33 mouse cellular contexts compared by ENCODE assay signal in the genomic region with DNA sequence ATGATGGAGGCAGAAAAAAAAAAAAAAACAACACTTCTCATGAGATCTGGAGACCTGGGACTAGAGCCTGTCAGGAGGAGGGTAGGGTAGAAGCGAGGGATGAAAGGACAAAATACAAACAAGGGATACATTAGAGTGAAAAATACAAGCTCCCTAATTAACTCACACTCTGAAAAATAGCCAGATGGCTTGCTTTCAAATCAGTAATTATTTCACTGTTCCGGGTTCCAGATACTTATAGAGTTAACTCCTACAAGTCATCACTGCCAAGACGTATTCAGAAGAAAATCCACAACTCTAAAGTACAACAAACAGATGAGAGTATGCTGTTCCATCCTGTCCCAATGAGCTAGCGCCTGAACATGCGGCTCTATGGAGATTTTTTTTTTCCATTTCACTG. TPM values are rescaled to one million over a fixed set of nuclear protein-coding genes. Genes with fewer than 3 reads are reported as not detected.
DNase-seq lines count a peak whose midpoint lies in the region; ATAC-seq and TF ChIP-seq lines count a peak whose summit lies in the region.
"Had no signal": no experiment of that assay in that cellular context is flagged by ENCODE, and none has a peak within 500 bp of the region (broad histone marks: within the 10 kb centered on the region; RNA-seq: fewer than 3 reads in every experiment).

No protein-coding gene starts in this region.

- TF ChIP-seq CTCF in midbrain, postnatal 0 days (IDR thresholded peaks at IDR 0.05): no peak

- H3K4me2 ChIP-seq in forebrain, embryonic 14.5 days (ENCODE audit: low read length): no peak overlapping the region
- H3K4me2 ChIP-seq in forebrain, embryonic 12.5 days: no peak overlapping the region
- no peak overlapping the region for H3K4me2 ChIP-seq in midbrain, postnatal 0 days (ENCODE audit: low read depth, low read length, poor library complexity, severe bottlenecking)
- no peak overlapping the region for H3K4me2 ChIP-seq in midbrain, embryonic 15.5 days
- no peak overlapping the region for H3K4me2 ChIP-seq in forebrain, embryonic 16.5 days (ENCODE audit: low read length)
- H3K4me2 ChIP-seq: embryonic facial prominence, embryonic 13.5 days; heart, embryonic 11.5 days; hindbrain, embryonic 12.5 days; hindbrain, embryonic 15.5 days had no signal

- H3K4me1 ChIP-seq in forebrain, embryonic 14.5 days (ENCODE audit: control insufficient read depth, insufficient read depth, low read length): no peaks in the 10 kb centered on the region
- no peaks in the 10 kb centered on the region for H3K4me1 ChIP-seq in forebrain, embryonic 12.5 days
- no peaks in the 10 kb centered on the region for H3K4me1 ChIP-seq in midbrain, postnatal 0 days (ENCODE audit: insufficient read depth, low read length)
- H3K4me1 ChIP-seq in midbrain, embryonic 15.5 days: no peaks in the 10 kb centered on the region
- 0 out of 2 replicates have a peak, but pooled peaks cover 2% of the 10 kb centered on the region for H3K4me1 ChIP-seq in forebrain, embryonic 16.5 days (replicated peaks; ENCODE audit: control insufficient read depth, insufficient read depth, low read length)
- H3K4me1 ChIP-seq: embryonic facial prominence, embryonic 10.5 days; embryonic facial prominence, embryonic 13.5 days; hindbrain, embryonic 12.5 days; hindbrain, embryonic 15.5 days had no signal

- H3K27ac ChIP-seq in forebrain, embryonic 14.5 days (ENCODE audit: low read depth, low read length): no peak overlapping the region
- H3K27ac ChIP-seq in forebrain, embryonic 12.5 days: no peak overlapping the region
- no peak overlapping the region for H3K27ac ChIP-seq in midbrain, postnatal 0 days (ENCODE audit: low read depth, low read length)
- no peak overlapping the region for H3K27ac ChIP-seq in midbrain, embryonic 15.5 days
- no peak overlapping the region for H3K27ac ChIP-seq in forebrain, embryonic 16.5 days (ENCODE audit: low read length)
- H3K27ac ChIP-seq: embryonic facial prominence, embryonic 10.5 days; embryonic facial prominence, embryonic 13.5 days; gastrocnemius, adult 2 months; hindbrain, embryonic 12.5 days; hindbrain, embryonic 15.5 days had no signal

- no peaks in the 10 kb centered on the region for H3K9me3 ChIP-seq in forebrain, embryonic 14.5 days (replicated peaks; ENCODE audit: control insufficient read depth, low read length)
- H3K9me3 ChIP-seq in forebrain, embryonic 12.5 days: no peaks in the 10 kb centered on the region
- no peaks in the 10 kb centered on the region for H3K9me3 ChIP-seq in midbrain, postnatal 0 days (ENCODE audit: low read length)
- H3K9me3 ChIP-seq in midbrain, embryonic 15.5 days: no peaks in the 10 kb centered on the region
- no peaks in the 10 kb centered on the region for H3K9me3 ChIP-seq in forebrain, embryonic 16.5 days (ENCODE audit: control insufficient read depth, low read length)
- H3K9me3 ChIP-seq: embryonic facial prominence, embryonic 10.5 days; hindbrain, embryonic 15.5 days had no signal

- H3K4me3 ChIP-seq in forebrain, embryonic 14.5 days (ENCODE audit: low read depth, low read length): no peak overlapping the region
- no peak overlapping the region for H3K4me3 ChIP-seq in forebrain, embryonic 12.5 days (replicated peaks)
- no peak overlapping the region for H3K4me3 ChIP-seq in midbrain, postnatal 0 days (ENCODE audit: low read depth, low read length)
- H3K4me3 ChIP-seq in midbrain, embryonic 15.5 days: no peak overlapping the region
- H3K4me3 ChIP-seq in forebrain, embryonic 16.5 days (replicated peaks; ENCODE audit: low read length): no peak overlapping the region
- H3K4me3 ChIP-seq: embryonic facial prominence, embryonic 10.5 days; embryonic facial prominence, embryonic 13.5 days; erythroblast, embryonic 14.5 days; gastrocnemius, adult 2 months; hindbrain, embryonic 12.5 days; hindbrain, embryonic 15.5 days had no signal

- peak; percentile 57; the same call in 1 of the 2 replicates for ATAC-seq in forebrain, embryonic 14.5 days
- ATAC-seq in forebrain, embryonic 12.5 days (ENCODE audit: low FRiP score): no peak
- ATAC-seq in midbrain, postnatal 0 days (ENCODE audit: low FRiP score): no peak
- ATAC-seq in midbrain, embryonic 15.5 days (replicated peaks): no peak
- peak; percentile 79 for ATAC-seq in forebrain, embryonic 16.5 days
- ATAC-seq: activated CD4-positive, CD25-positive, alpha-beta regulatory T cell, adult 4 months; CD4-positive, CD25-positive, alpha-beta regulatory T cell, adult 4 months; intestine, postnatal 0 days had no signal

- 62% methylated on average over 5 of the region's 5 CpGs for WGBS in forebrain, embryonic 14.5 days
- WGBS in forebrain, embryonic 12.5 days: 76% methylated on average over 5 of the region's 5 CpGs
- 81% methylated on average over 5 of the region's 5 CpGs for whole genome bisulfite sequencing in midbrain, postnatal 0 days
- 86% methylated on average over 5 of the region's 5 CpGs for WGBS in midbrain, embryonic 15.5 days
- 46% methylated on average over 5 of the region's 5 CpGs for WGBS in forebrain, embryonic 16.5 days

- peak; percentile 70 for DNase-seq in forebrain, embryonic 14.5 days (ENCODE audit: low spot score)
- peak; percentile 9 for DNase-seq in midbrain, postnatal 0 days (ENCODE audit: low spot score)
- DNase-seq in embryo, embryonic 11 days: no peak
- no peak for DNase-seq in kidney, adult 11 months
- DNase-seq: adrenal gland, adult 8-10 months; adrenal gland, postnatal 25 days; cerebellum, adult 11 months; cerebellum, adult 2 months; cerebellum, adult 9-11 months; cerebellum, postnatal 25 days; gastrocnemius, adult 2 months; gastrocnemius, postnatal 14 days had no signal

- no peaks in the 10 kb centered on the region for H3K27me3 ChIP-seq in forebrain, embryonic 14.5 days (replicated peaks; ENCODE audit: control insufficient read depth, insufficient read depth, low read length)
- no peaks in the 10 kb centered on the region for H3K27me3 ChIP-seq in forebrain, embryonic 12.5 days
- H3K27me3 ChIP-seq in midbrain, postnatal 0 days (ENCODE audit: insufficient read depth, low read length): no peaks in the 10 kb centered on the region
- no peaks in the 10 kb centered on the region for H3K27me3 ChIP-seq in midbrain, embryonic 15.5 days (replicated peaks)
- no peaks in the 10 kb centered on the region for H3K27me3 ChIP-seq in forebrain, embryonic 16.5 days (replicated peaks; ENCODE audit: control insufficient read depth, insufficient read depth, low read length)
- H3K27me3 ChIP-seq: embryonic facial prominence, embryonic 13.5 days; hindbrain, embryonic 12.5 days; hindbrain, embryonic 15.5 days had no signal

- no peaks in the 10 kb centered on the region for H3K36me3 ChIP-seq in forebrain, embryonic 14.5 days (ENCODE audit: control insufficient read depth, insufficient read depth, low read length)
- H3K36me3 ChIP-seq in forebrain, embryonic 12.5 days (replicated peaks): no peaks in the 10 kb centered on the region
- H3K36me3 ChIP-seq in midbrain, postnatal 0 days (ENCODE audit: insufficient read depth, low read length): no peaks in the 10 kb centered on the region
- H3K36me3 ChIP-seq in midbrain, embryonic 15.5 days (replicated peaks): no peaks in the 10 kb centered on the region
- H3K36me3 ChIP-seq in forebrain, embryonic 16.5 days (ENCODE audit: control insufficient read depth, insufficient read depth): no peaks in the 10 kb centered on the region
- H3K36me3 ChIP-seq: embryonic facial prominence, embryonic 10.5 days; embryonic facial prominence, embryonic 13.5 days; hindbrain, embryonic 12.5 days; hindbrain, embryonic 15.5 days had no signal

- H3K9ac ChIP-seq in forebrain, embryonic 14.5 days (ENCODE audit: low read length): no peak overlapping the region
- no peak overlapping the region for H3K9ac ChIP-seq in forebrain, embryonic 12.5 days
- no peak overlapping the region for H3K9ac ChIP-seq in midbrain, postnatal 0 days (replicated peaks; ENCODE audit: low read length, poor library complexity, severe bottlenecking)
- no peak overlapping the region for H3K9ac ChIP-seq in midbrain, embryonic 15.5 days
- H3K9ac ChIP-seq in forebrain, embryonic 16.5 days (replicated peaks; ENCODE audit: low read depth, low read length): no peak overlapping the region
- H3K9ac ChIP-seq: embryonic facial prominence, embryonic 13.5 days; hindbrain, embryonic 12.5 days; hindbrain, embryonic 15.5 days had no signal

RNA-seq across cellular contexts. Expression of gene Gimd1, which starts 20.6 kb away (rescaled TPM):
- not detected in 2 replicates for polyA plus RNA-seq in forebrain, embryonic 14.5 days (2014; fragmentation: Nextera tagmentation; extraction: Ambion mirVana)
- not detected in 2 replicates for polyA plus RNA-seq in forebrain, embryonic 12.5 days (2016; fragmentation: Nextera tagmentation; extraction: Ambion mirVana)
- not detected in 2 replicates for total RNA-seq in midbrain, postnatal 0 days (2014; rRNA removed)
- not detected in 2 replicates for polyA plus RNA-seq in midbrain, postnatal 0 days (2015; fragmentation: Nextera tagmentation; extraction: Ambion mirVana)
- not detected in 2 replicates for polyA plus RNA-seq in midbrain, embryonic 15.5 days (2015; fragmentation: Nextera tagmentation; extraction: Ambion mirVana)
- polyA plus RNA-seq in forebrain, embryonic 16.5 days (2015; fragmentation: Nextera tagmentation; extraction: Ambion mirVana): not detected in 2 replicates
- total RNA-seq: adrenal gland, adult 8-10 months; adrenal gland, postnatal 25 days; common myeloid progenitor, adult 5-6 weeks; gastrocnemius, adult 2 months; gastrocnemius, postnatal 14 days; gastrocnemius, postnatal 4 days; heart, adult 8-10 months; heart, postnatal 25 days; hematopoietic stem cell, adult 5-6 weeks had no signal
- polyA plus RNA-seq: activated CD4-positive, CD25-positive, alpha-beta regulatory T cell, adult 4 months; C2C12; cerebellum, adult 2 months; embryonic facial prominence, embryonic 10.5 days; embryonic facial prominence, embryonic 13.5 days; erythroblast, embryonic 14.5 days; frontal cortex, adult 2 months; heart, embryonic 14.5 days; heart, postnatal 0 days; hindbrain, embryonic 12.5 days; hindbrain, embryonic 15.5 days had no signal

RNA-seq across cellular contexts. Expression of gene Tbck, which starts 33.8 kb away (rescaled TPM):
- polyA plus RNA-seq in forebrain, embryonic 14.5 days (2014; fragmentation: Nextera tagmentation; extraction: Ambion mirVana): 21.9 and 25.3 TPM in 2 replicates
- 29.2 and 29.6 TPM in 2 replicates for polyA plus RNA-seq in forebrain, embryonic 12.5 days (2016; fragmentation: Nextera tagmentation; extraction: Ambion mirVana)
- 43.5 and 45.6 TPM in 2 replicates for total RNA-seq in midbrain, postnatal 0 days (2014; rRNA removed)
- polyA plus RNA-seq in midbrain, postnatal 0 days (2015; fragmentation: Nextera tagmentation; extraction: Ambion mirVana): 31.0 and 33.2 TPM in 2 replicates
- polyA plus RNA-seq in midbrain, embryonic 15.5 days (2015; fragmentation: Nextera tagmentation; extraction: Ambion mirVana): 36.3 and 38.0 TPM in 2 replicates
- polyA plus RNA-seq in forebrain, embryonic 16.5 days (2015; fragmentation: Nextera tagmentation; extraction: Ambion mirVana): 33.8 and 35.9 TPM in 2 replicates

RNA-seq across cellular contexts. Expression of gene Aimp1, which starts 34.0 kb away (rescaled TPM):
- polyA plus RNA-seq in forebrain, embryonic 14.5 days (2014; fragmentation: Nextera tagmentation; extraction: Ambion mirVana): 76.2 and 78.2 TPM in 2 replicates
- polyA plus RNA-seq in forebrain, embryonic 12.5 days (2016; fragmentation: Nextera tagmentation; extraction: Ambion mirVana): 70.2 and 70.4 TPM in 2 replicates
- 32.1 and 45.5 TPM in 2 replicates for total RNA-seq in midbrain, postnatal 0 days (2014; rRNA removed)
- 63.2 and 67.2 TPM in 2 replicates for polyA plus RNA-seq in midbrain, postnatal 0 days (2015; fragmentation: Nextera tagmentation; extraction: Ambion mirVana)
- 53.0 and 56.3 TPM in 2 replicates for polyA plus RNA-seq in midbrain, embryonic 15.5 days (2015; fragmentation: Nextera tagmentation; extraction: Ambion mirVana)
- polyA plus RNA-seq in forebrain, embryonic 16.5 days (2015; fragmentation: Nextera tagmentation; extraction: Ambion mirVana): 58.8 and 63.7 TPM in 2 replicates

Comparison
In these comparisons a context has a peak if more than half of its experiments do, and no peak if none do; other contexts are left out.
1. ATAC-seq: peak in forebrain, embryonic 14.5 days (single experiment) and forebrain, embryonic 16.5 days (single experiment); none in forebrain, embryonic 12.5 days (single experiment), midbrain, postnatal 0 days (single experiment) and midbrain, embryonic 15.5 days (single experiment).
2. DNase-seq: peak in forebrain, embryonic 14.5 days (single experiment) and midbrain, postnatal 0 days (single experiment); none in embryo, embryonic 11 days (single experiment) and kidney, adult 11 months (single experiment).